Mouse (Mus musculus) brain, embryonic 14.5 days (tissue): ENCODE results near the gene Itpripl2.

Experiments
- CTCF ChIP-seq: fragments of 200-500 bp; IDR thresholded peaks from 2 replicates; pipeline ENCODE4 v1.5.1; 2012; ENCODE audit warnings: inconsistent platforms, mild to moderate bottlenecking, moderate library complexity, borderline replicate concordance; ENCODE audit not compliant: insufficient read depth, insufficient read length; ENCODE audit errors: extremely low read depth
- POLR2A ChIP-seq: fragments of 200-500 bp; IDR thresholded peaks from 2 replicates; pipeline ENCODE4 v1.6.1; 2012; ENCODE audit warnings: mild to moderate bottlenecking, inconsistent platforms, borderline replicate concordance; ENCODE audit not compliant: poor library complexity, insufficient read depth, insufficient read length, severe bottlenecking; ENCODE audit errors: extremely low read depth

GRCm38 (mm10) chr7:118472886-118473285 is 18.9 kb downstream of the Itpripl2 start:
- TF ChIP-seq POLR2A: no peak
- TF ChIP-seq CTCF: no peak
